Mouse (Mus musculus): ENCODE results near the gene Patj. TPM values are rescaled to one million over a fixed set of nuclear protein-coding genes. Genes with fewer than 3 reads are reported as not detected.

Patj gene
- polyA plus RNA-seq, 1 experiment, result 6.4 TPM

GRCm38 (mm10) chr4:98726590-98727237 is 331.1 kb downstream of the Patj start, which contains the start of gene L1td1:
Gene L1td1, plus strand, starts transcription at chr4:98726734.
- TF ChIP-seq POLR2A (IDR thresholded peaks at IDR 0.05; ENCODE audit: low read depth, low read length) (no peak), CTCF (IDR thresholded peaks at IDR 0.05; ENCODE audit: borderline replicate concordance, insufficient read depth, low read length) (no peak)
- no peaks in the 10 kb centered on the region for H3K4me1 ChIP-seq (ENCODE audit: control insufficient read depth, insufficient read depth, low read length)
- no peak within 1 kb of the TSS for H3K4me3 ChIP-seq (ENCODE audit: insufficient read depth, low read length)
- H3K27ac ChIP-seq (ENCODE audit: insufficient read depth, low read length), result no peak within 1 kb of the TSS

DNA sequence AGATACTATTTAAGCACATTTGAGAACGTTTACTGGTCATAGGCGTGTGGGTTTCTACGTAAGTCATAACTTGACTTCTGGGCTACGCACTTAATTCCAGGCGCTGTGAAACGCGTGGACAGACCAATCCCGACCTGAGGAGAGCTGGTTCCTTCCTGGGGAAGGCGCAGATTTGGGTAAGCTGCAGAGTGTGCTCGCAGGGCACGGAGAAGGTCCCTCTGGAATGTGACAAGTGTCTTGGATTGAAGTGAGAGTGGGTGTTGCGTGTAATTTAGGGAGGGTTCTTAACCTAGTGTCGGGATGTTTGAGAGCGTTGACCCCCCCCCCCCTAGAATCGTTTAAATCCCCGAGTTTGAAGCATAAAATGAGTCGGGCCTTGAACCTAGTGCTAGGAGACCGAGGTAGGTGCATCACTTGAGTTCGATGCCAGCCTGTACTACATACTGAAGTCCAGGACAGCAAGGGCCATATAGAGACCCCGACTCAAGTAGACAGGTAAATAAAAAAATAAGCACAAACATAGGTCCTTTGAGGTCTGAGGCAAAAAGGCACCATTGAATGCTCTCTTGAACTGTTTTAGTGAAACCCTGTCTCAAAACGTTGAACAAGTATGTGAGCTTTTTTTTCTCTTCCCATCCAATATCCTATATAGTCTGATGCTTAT is 331.8 kb downstream of the Patj start:
- H3K4me1 ChIP-seq (ENCODE audit: control insufficient read depth, insufficient read depth, low read length), result no peaks in the 10 kb centered on the region
- TF ChIP-seq POLR2A (IDR thresholded peaks at IDR 0.05; ENCODE audit: low read depth, low read length) (no peak), CTCF (IDR thresholded peaks at IDR 0.05; ENCODE audit: borderline replicate concordance, insufficient read depth, low read length) (no peak)
- H3K27ac ChIP-seq (ENCODE audit: insufficient read depth, low read length), result no peak overlapping the region
- H3K4me3 ChIP-seq (ENCODE audit: insufficient read depth, low read length), result no peak overlapping the region

DNA sequence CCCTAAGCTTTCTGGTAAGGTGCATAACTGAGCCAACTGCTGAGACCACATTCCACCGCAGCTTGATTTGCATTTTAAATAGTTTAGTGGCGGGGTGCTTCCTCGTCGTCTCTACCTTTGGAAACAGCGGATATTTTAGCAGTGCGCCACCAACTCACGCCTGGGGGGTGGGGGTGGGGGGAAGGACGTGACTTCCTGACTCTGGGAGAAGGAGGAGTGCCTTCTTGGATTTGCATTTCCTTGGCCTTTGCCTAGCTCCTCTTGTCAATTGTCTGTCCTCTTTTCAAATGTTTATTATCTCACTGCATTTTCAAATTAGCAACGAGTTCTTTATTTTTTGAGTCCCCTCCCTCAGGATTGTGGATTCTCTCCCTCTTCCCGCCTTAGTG is 332.4 kb downstream of the Patj start:
- H3K4me3 ChIP-seq (ENCODE audit: insufficient read depth, low read length), result no peak overlapping the region
- H3K4me1 ChIP-seq (ENCODE audit: control insufficient read depth, insufficient read depth, low read length), result no peaks in the 10 kb centered on the region
- H3K27ac ChIP-seq (ENCODE audit: insufficient read depth, low read length), result no peak overlapping the region
- TF ChIP-seq POLR2A (IDR thresholded peaks at IDR 0.05; ENCODE audit: low read depth, low read length) (no peak), CTCF (IDR thresholded peaks at IDR 0.05; ENCODE audit: borderline replicate concordance, insufficient read depth, low read length) (no peak)

GRCm38 (mm10) chr4:98728716-98729115 is 333.1 kb downstream of the Patj start:
- Histone ChIP-seq H3K4me3 (ENCODE audit: insufficient read depth, low read length) (no peak overlapping the region), H3K4me1 (ENCODE audit: control insufficient read depth, insufficient read depth, low read length) (no peaks in the 10 kb centered on the region), H3K27ac (ENCODE audit: insufficient read depth, low read length) (no peak overlapping the region)
- TF ChIP-seq POLR2A (IDR thresholded peaks at IDR 0.05; ENCODE audit: low read depth, low read length) (no peak), CTCF (IDR thresholded peaks at IDR 0.05; ENCODE audit: borderline replicate concordance, insufficient read depth, low read length) (no peak)

DNA sequence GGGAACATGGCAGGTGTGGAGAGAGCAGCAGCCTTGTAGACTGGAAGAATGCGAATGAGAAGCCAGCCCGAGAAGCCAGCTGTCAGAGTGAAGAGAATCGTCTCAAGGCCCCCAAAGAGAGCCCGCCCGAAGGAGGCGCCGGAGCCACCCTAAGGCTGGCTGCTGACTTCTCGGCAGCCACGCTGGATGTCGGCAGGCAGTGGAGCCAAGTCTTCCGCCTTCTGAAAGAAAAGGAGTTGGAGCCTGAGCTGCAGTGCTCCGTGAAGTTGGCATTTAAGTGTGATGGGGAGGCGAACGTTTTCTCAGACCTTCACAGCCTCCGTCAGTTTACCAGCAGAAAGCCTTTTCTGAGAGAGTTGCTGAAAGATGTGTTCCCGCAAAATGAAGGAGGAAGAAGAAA is 338.1 kb downstream of the Patj start:
- Histone ChIP-seq H3K4me1 (ENCODE audit: control insufficient read depth, insufficient read depth, low read length) (no peaks in the 10 kb centered on the region), H3K27ac (ENCODE audit: insufficient read depth, low read length) (no peak overlapping the region), H3K4me3 (ENCODE audit: insufficient read depth, low read length) (no peak overlapping the region)
- TF ChIP-seq CTCF (IDR thresholded peaks at IDR 0.05; ENCODE audit: borderline replicate concordance, insufficient read depth, low read length) (no peak), POLR2A (IDR thresholded peaks at IDR 0.05; ENCODE audit: low read depth, low read length) (no peak)

GRCm38 (mm10) chr4:98739753-98740152 is 344.2 kb downstream of the Patj start:
- no peak for TF ChIP-seq CTCF (IDR thresholded peaks at IDR 0.05; ENCODE audit: borderline replicate concordance, insufficient read depth, low read length)
- TF ChIP-seq POLR2A (IDR thresholded peaks at IDR 0.05; ENCODE audit: low read depth, low read length), result no peak
- Histone ChIP-seq H3K4me3 (ENCODE audit: insufficient read depth, low read length) (no peak overlapping the region), H3K27ac (ENCODE audit: insufficient read depth, low read length) (no peak overlapping the region), H3K4me1 (ENCODE audit: control insufficient read depth, insufficient read depth, low read length) (no peaks in the 10 kb centered on the region)

DNA sequence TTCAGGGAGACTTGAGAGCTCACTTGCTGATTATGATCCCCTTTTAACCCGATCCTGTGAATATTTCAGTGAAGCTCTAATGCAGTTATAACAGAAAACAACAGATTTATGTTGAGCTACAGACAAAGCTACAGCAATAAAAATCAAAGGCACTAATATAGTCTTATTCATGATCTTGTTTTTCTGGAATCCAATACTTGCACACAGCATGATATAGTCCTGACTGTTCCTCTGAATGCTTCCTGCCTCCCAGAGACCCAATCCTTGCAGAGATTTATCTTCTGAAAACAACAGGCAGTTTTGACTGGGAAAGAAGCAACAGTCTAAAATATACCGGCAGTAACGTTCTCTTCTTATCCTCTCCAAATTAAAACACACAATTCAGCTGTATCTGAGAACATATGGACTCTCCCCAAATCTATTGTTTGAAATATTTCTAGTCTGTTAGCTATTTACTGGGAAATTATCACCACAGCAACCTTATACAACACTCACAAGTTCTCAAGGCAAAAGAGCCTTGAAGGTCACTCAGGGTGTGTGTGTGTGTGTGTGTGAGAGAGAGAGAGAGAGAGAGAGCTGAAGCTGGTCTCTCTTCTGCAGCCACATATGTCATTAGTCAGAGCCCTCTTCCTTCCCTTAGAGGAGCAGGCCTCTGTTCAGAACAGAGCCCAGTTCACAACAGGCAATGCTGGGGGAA is 347.8 kb downstream of the Patj start:
- H3K27ac ChIP-seq (ENCODE audit: insufficient read depth, low read length), result no peak overlapping the region

DNA sequence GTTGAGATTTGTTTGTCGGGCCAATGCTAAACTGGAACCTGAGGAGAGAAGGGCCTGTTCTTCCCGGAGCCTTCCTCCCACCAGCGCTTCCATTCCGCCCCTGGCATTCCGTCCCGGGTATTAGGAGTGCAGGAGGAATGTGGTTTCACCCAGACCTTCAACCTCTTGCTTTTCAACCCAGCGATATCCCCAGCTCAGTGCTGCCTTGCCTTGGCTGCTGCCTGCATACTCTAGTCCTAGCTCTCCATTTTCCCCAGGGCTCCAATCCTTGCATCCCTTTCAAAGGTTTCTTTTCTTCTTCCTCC is 348.3 kb downstream of the Patj start:
- H3K4me3 ChIP-seq (ENCODE audit: insufficient read depth, low read length), result no peak overlapping the region
- H3K27ac ChIP-seq (ENCODE audit: insufficient read depth, low read length), result no peak overlapping the region
- TF ChIP-seq CTCF (IDR thresholded peaks at IDR 0.05; ENCODE audit: borderline replicate concordance, insufficient read depth, low read length), result no peak
- TF ChIP-seq POLR2A (IDR thresholded peaks at IDR 0.05; ENCODE audit: low read depth, low read length), result no peak

More for the DNA sequence above, 347.8 kb downstream of the Patj start:
- Histone ChIP-seq H3K4me1 (ENCODE audit: control insufficient read depth, insufficient read depth, low read length) (no peaks in the 10 kb centered on the region), H3K4me3 (ENCODE audit: insufficient read depth, low read length) (no peak overlapping the region)
- TF ChIP-seq CTCF (IDR thresholded peaks at IDR 0.05; ENCODE audit: borderline replicate concordance, insufficient read depth, low read length) (no peak), POLR2A (IDR thresholded peaks at IDR 0.05; ENCODE audit: low read depth, low read length) (no peak)

GRCm38 (mm10) chr4:98754456-98754855 is 358.9 kb downstream of the Patj start:
- Histone ChIP-seq H3K4me3 (ENCODE audit: insufficient read depth, low read length) (no peak overlapping the region), H3K27ac (ENCODE audit: insufficient read depth, low read length) (no peak overlapping the region), H3K4me1 (ENCODE audit: control insufficient read depth, insufficient read depth, low read length) (no peaks in the 10 kb centered on the region)
- TF ChIP-seq CTCF (IDR thresholded peaks at IDR 0.05; ENCODE audit: borderline replicate concordance, insufficient read depth, low read length) (no peak), POLR2A (IDR thresholded peaks at IDR 0.05; ENCODE audit: low read depth, low read length) (no peak)

More for the DNA sequence above, 348.3 kb downstream of the Patj start:
- H3K4me1 ChIP-seq (ENCODE audit: control insufficient read depth, insufficient read depth, low read length), result no peaks in the 10 kb centered on the region

- no peak overlapping the region for H3K27ac ChIP-seq (ENCODE audit: insufficient read depth, low read length)
- no peaks in the 10 kb centered on the region for H3K4me1 ChIP-seq (ENCODE audit: control insufficient read depth, insufficient read depth, low read length)
- no peak overlapping the region for H3K4me3 ChIP-seq (ENCODE audit: insufficient read depth, low read length)
- TF ChIP-seq CTCF (IDR thresholded peaks at IDR 0.05; ENCODE audit: borderline replicate concordance, insufficient read depth, low read length), result no peak
- no peak for TF ChIP-seq POLR2A (IDR thresholded peaks at IDR 0.05; ENCODE audit: low read depth, low read length)
Measured at GRCm38 (mm10) chr4:98756141-98756540, 360.6 kb downstream of the Patj start.

Data from embryonic fibroblast, embryonic 13.5 days (primary cell).